Mouse (Mus musculus) myocyte (in vitro differentiated cells): Measurements from ENCODE around the gene Dpagt1. TPM values are rescaled to one million over a fixed set of nuclear protein-coding genes. Genes with fewer than 3 reads are reported as not detected.

ENCODE experiments used
- H3K27me3 ChIP-seq: one replicate; pipeline ENCODE4 v1.6.1; 2011; ENCODE audit not compliant: control insufficient read depth, insufficient read depth, insufficient read length
- H3K36me3 ChIP-seq: one replicate; pipeline ENCODE4 v1.6.1; 2011; ENCODE audit not compliant: control insufficient read depth, insufficient read depth
- H3K4me2 ChIP-seq: one replicate; pipeline ENCODE4 v1.6.1; 2011; ENCODE audit warnings: low read depth, control low read depth
- H3K4me3 ChIP-seq: one replicate; pipeline ENCODE4 v1.5.1; 2011; ENCODE audit warnings: mild to moderate bottlenecking, control low read depth, moderate library complexity
- H3K79me2 ChIP-seq: one replicate; pipeline ENCODE4 v1.6.1; 2011; ENCODE audit not compliant: control insufficient read depth, insufficient read depth
- H3ac ChIP-seq: one replicate; pipeline ENCODE4 v1.6.1; 2011; ENCODE audit not compliant: control insufficient read depth, insufficient read length
- CEBPB ChIP-seq: IDR thresholded peaks from 2 replicates; pipeline ENCODE4 v1.6.1; 2011; ENCODE audit warnings: mild to moderate bottlenecking, moderate library complexity; ENCODE audit not compliant: poor library complexity, insufficient read depth, severe bottlenecking
- E2F4 ChIP-seq: IDR thresholded peaks from one replicate; pipeline ENCODE4 v1.6.1; 2011; ENCODE audit warnings: mild to moderate bottlenecking, control low read depth, moderate library complexity; ENCODE audit not compliant: insufficient read depth
- MAX ChIP-seq: IDR thresholded peaks from one replicate; pipeline ENCODE4 v1.6.1; 2011; ENCODE audit warnings: low read depth, mild to moderate bottlenecking, control low read depth
- MYOD1 ChIP-seq, 3 experiments: IDR thresholded peaks; one replicate each; pipeline ENCODE4 v1.6.1; 2011; ENCODE audit warnings: control low read depth in 2 of 3, low read depth in 2 of 3, mild to moderate bottlenecking in 2 of 3, moderate library complexity in 1 of 3; ENCODE audit not compliant: insufficient read length in 2 of 3, control insufficient read depth in 1 of 3
- MYOG ChIP-seq, 3 experiments: IDR thresholded peaks; one replicate each; pipeline ENCODE4 v1.6.1; 2011; ENCODE audit warnings: control low read depth in 2 of 3, low read depth in 2 of 3, mild to moderate bottlenecking in 2 of 3; ENCODE audit not compliant: insufficient read length in 2 of 3, control insufficient read depth in 1 of 3, insufficient read depth in 1 of 3
- POLR2A ChIP-seq: IDR thresholded peaks from one replicate; pipeline ENCODE4 v1.6.1; 2011; ENCODE audit warnings: low read depth, mild to moderate bottlenecking, control low read depth, moderate library complexity; ENCODE audit not compliant: insufficient read length
- POLR2AphosphoS2 ChIP-seq: IDR thresholded peaks from one replicate; pipeline ENCODE4 v1.6.1; 2011; ENCODE audit warnings: low read depth, control low read depth; ENCODE audit not compliant: insufficient read length
- REST ChIP-seq: IDR thresholded peaks from one replicate; pipeline ENCODE4 v1.6.1; 2011; ENCODE audit warnings: mild to moderate bottlenecking, control low read depth, moderate library complexity; ENCODE audit not compliant: insufficient read depth, insufficient read length
- SRF ChIP-seq: IDR thresholded peaks from one replicate; pipeline ENCODE4 v1.6.1; 2011; ENCODE audit warnings: low read depth; ENCODE audit not compliant: control insufficient read depth, insufficient read length
- TCF12 ChIP-seq: IDR thresholded peaks from one replicate; pipeline ENCODE4 v1.6.1; 2011; ENCODE audit warnings: mild to moderate bottlenecking, control low read depth; ENCODE audit not compliant: poor library complexity, insufficient read depth, severe bottlenecking
- TCF3 ChIP-seq: IDR thresholded peaks from one replicate; pipeline ENCODE4 v1.6.1; 2011; ENCODE audit warnings: low read depth, control low read depth; ENCODE audit not compliant: insufficient read length
- USF1 ChIP-seq: IDR thresholded peaks from one replicate; pipeline ENCODE4 v1.6.1; 2011; ENCODE audit warnings: low read depth, mild to moderate bottlenecking, control low read depth, moderate library complexity
- polyA plus RNA-seq: library from polyadenylated mRNA; unstranded; fragments of >200 nt; fragmentation: generic; extraction: Trizol; gene quantifications from one replicate; pipeline ENCODE4 v1.2.1, GENCODE M21; 2012; ENCODE audit warnings: missing spikeins

Gene Dpagt1
- polyA plus RNA-seq, 1 experiment: 26.3 TPM

DNA sequence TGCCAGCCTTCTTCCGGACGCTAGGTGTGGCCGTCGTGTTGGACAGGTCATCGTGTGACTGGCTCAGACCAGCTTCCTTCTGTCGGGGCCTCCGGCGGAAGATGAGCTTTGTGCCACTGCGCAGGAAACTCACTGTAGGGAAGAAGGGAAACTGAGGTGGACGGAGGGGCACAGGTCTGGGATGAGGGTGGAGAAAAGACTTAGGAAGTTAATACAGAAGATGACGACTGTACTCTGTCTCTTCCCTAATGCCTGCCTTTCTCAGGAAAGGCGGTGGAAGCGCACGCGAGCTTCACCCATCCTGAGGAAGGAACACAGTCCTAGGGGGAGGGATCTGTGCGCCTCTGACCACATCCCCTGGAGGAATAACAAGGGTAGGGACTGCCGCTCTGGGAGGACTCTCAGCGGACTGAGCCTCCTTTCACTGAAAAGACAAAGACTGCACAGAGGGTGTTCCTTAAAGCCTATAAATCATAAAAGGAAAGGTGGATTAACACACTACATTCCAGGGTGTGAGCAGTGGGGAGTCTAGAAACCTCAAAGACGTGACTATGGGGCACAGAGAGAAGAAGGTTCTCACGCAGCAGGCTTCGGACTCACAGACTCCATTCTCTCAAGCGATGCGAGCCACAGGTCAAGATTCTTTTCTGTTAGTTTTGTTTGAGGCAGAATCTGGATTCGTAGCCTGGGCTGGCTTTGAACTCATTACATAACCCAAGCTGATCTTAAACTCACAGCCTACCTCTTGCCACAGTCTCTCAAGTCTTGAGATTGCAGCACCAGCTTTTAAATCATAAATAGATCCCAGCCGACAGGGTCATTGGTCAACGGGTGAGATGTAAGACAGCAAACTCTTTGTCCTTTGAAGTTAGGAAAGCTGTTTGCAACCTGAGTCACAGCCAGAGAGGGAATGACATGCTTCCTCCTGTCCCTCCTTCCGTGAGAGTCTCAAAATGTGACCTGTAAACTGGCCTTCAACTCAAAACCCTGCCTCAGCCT is 14.4 kb upstream of the Dpagt1 start:
- Histone ChIP-seq H3K36me3 (peaks cover 3% of the 10 kb centered on the region), H3K27me3 (no peaks in the 10 kb centered on the region), H3K4me2 (no peak overlapping the region), H3K4me3 (no peak overlapping the region), H3ac (no peak overlapping the region), H3K79me2 (no peaks in the 10 kb centered on the region)
- no peak for TF ChIP-seq TCF12

DNA sequence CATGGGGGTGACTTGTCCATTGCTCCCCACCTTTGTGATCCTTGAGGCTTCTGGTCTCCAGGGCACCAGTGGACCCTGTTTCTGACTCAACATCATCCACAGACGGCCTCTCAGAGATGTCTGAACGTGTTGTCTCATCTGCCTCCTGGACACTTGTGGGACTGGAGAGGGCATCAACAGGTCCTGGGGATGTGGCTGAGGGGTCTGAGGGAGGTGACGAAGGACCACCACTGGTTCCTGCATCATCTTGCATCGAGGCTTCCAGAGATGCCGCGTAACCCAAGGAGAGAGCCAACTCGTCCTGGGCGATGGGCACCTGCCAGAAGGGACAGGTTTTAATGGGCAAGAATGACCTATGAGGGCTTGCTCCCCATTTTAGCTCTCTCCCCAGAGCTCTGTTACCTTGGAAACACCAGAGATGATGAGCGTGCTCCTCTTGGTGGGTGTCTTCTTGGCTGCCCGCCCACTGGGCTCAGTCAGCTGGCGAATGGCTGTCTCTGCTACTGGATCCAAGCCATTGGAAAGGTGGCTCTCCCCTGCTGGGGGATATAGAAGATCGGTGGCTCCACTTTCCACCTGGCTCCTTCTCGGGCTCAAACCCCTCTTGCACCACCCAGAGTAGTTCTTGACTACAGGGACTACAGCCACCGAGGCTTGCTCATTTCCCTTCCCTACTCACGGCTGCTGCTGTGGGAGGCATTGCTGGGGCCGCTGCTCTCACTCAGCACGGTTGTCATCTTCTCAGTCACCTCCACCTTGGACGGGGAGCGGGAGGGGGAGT is 12.2 kb upstream of the Dpagt1 start:
- Histone ChIP-seq H3K79me2 (no peaks in the 10 kb centered on the region), H3K4me3 (no peak overlapping the region), H3ac (no peak overlapping the region), H3K36me3 (peaks cover 3% of the 10 kb centered on the region), H3K4me2 (no peak overlapping the region), H3K27me3 (no peaks in the 10 kb centered on the region)
- TF ChIP-seq TCF12 (no peak), POLR2AphosphoS2 (no peak), REST (no peak), CEBPB (no peak), POLR2A (no peak), E2F4 (no peak), TCF3 (no peak)

DNA sequence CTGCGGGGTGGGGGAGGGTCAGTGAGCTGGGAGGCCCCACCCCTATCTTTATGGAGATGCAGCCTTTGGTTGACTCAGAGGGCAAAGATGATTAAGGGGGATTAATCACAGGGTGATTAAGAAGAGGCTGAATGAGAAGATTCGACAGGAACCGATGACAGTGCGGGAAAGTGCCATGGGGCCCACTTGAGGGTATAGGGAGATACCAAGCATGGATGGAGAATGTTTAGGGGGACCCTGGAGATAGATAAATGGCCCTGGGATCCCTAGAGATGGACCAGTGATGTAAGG is 11.6 kb upstream of the Dpagt1 start:
- H3ac ChIP-seq: no peak overlapping the region
- no peaks in the 10 kb centered on the region for H3K79me2 ChIP-seq
- TF ChIP-seq SRF: no peak
- TF ChIP-seq MAX: no peak
- TF ChIP-seq POLR2A: no peak
- no peak for TF ChIP-seq USF1
- no peak for TF ChIP-seq CEBPB
- TF ChIP-seq POLR2AphosphoS2: no peak
- no peak for TF ChIP-seq REST
- no peak for TF ChIP-seq TCF3
- TF ChIP-seq TCF12: no peak
- H3K4me2 ChIP-seq: no peak overlapping the region
- H3K27me3 ChIP-seq: no peaks in the 10 kb centered on the region
- H3K4me3 ChIP-seq: no peak overlapping the region
- H3K36me3 ChIP-seq: peaks cover 3% of the 10 kb centered on the region

DNA sequence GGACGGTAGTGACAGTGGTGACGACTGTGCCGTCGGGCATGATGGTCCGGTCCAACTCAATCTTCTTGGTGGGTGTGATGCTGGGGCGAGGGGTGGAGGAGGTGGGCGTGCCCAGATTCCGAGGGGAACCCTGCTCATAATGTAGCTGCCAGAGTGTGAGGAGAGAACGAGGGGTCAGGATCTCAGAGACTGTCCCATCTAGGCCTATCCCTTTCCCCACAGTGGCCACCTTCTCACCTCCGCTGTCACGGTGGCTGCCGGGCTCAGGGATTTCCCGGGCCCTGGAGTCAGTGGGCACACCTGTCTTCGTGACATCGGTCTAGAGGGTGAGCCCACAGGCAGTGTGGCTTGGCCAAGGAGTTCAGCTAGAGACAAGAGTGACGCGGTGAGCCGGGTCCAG is 10.9 kb upstream of the Dpagt1 start:
- Histone ChIP-seq H3K79me2 (no peaks in the 10 kb centered on the region), H3ac (no peak overlapping the region), H3K36me3 (peaks cover 3% of the 10 kb centered on the region), H3K4me2 (no peak overlapping the region), H3K4me3 (no peak overlapping the region), H3K27me3 (no peaks in the 10 kb centered on the region)
- TF ChIP-seq MYOG (IDR thresholded peaks at IDR 0.05; ENCODE audit: control insufficient read depth in 1 of 3, insufficient read depth in 1 of 3, insufficient read length in 2 of 3, low read depth in 2 of 3) (no peak), REST (no peak), USF1 (no peak), TCF3 (no peak), TCF12 (no peak), POLR2A (no peak), CEBPB (no peak), SRF (no peak), MAX (no peak), POLR2AphosphoS2 (no peak), E2F4 (no peak), MYOD1 (IDR thresholded peaks at IDR 0.05; ENCODE audit: control insufficient read depth in 1 of 3, insufficient read length in 2 of 3, low read depth in 2 of 3) (no peak)

DNA sequence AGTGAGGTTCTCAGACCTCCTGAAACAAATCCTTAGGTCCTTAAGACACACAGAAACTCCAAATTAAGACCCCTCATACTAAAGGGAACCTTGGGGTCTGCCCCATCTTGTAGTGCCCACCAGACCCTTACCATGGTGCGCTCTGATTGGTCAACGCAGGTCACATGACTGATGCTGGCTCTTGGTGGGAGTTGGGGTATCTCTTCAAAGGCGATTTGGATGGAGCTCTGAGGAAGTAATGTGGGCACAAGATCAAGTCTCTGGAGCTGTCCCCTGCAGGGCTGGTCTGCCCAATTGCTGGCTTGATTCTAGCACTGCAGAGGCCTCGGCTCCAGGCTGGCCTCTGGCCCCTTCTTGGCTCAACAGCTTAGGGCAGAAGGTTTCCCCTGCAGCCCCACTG is 8.4 kb upstream of the Dpagt1 start:
- TF ChIP-seq CEBPB: no peak
- no peak for TF ChIP-seq SRF
- no peak for TF ChIP-seq MYOG (IDR thresholded peaks at IDR 0.05; ENCODE audit: control insufficient read depth in 1 of 3, insufficient read depth in 1 of 3, insufficient read length in 2 of 3, low read depth in 2 of 3)
- no peak for TF ChIP-seq USF1
- TF ChIP-seq E2F4: no peak
- Histone ChIP-seq H3K4me3 (no peak overlapping the region), H3K79me2 (no peaks in the 10 kb centered on the region), H3ac (no peak overlapping the region), H3K27me3 (no peaks in the 10 kb centered on the region), H3K4me2 (no peak overlapping the region), H3K36me3 (no peaks in the 10 kb centered on the region)
